Mouse (Mus musculus) small intestine, adult 2 months (tissue): ENCODE measurements around the gene Orc5. TPM values are rescaled to one million over a fixed set of nuclear protein-coding genes. Genes with fewer than 3 reads are reported as not detected.
"Not testable (repeated sequence)": the region's sequence is repeated elsewhere in the genome, so short reads cannot be mapped to it uniquely, and the experiment has no call there.

ENCODE experiments used
- H3K27ac ChIP-seq: fragments of 200-500 bp; 2 replicates; pipeline ENCODE4 v1.5.1; 2012; ENCODE audit warnings: low read depth, low read length, control low read depth, inconsistent platforms; ENCODE audit not compliant: insufficient read depth
- H3K27me3 ChIP-seq: fragments of 200-500 bp; 2 replicates; pipeline ENCODE4 v1.6.1; 2012; ENCODE audit warnings: mild to moderate bottlenecking, moderate library complexity, low read length, inconsistent platforms; ENCODE audit not compliant: control insufficient read depth, insufficient read depth
- H3K36me3 ChIP-seq: fragments of 200-500 bp; 2 replicates; pipeline ENCODE4 v1.6.1; 2012; ENCODE audit warnings: mild to moderate bottlenecking, low read length, control low read depth, inconsistent platforms; ENCODE audit not compliant: control insufficient read depth, insufficient read depth
- H3K4me1 ChIP-seq: fragments of 200-500 bp; 2 replicates; pipeline ENCODE4 v1.6.1; 2012; ENCODE audit warnings: low read length, inconsistent platforms, mixed read lengths; ENCODE audit not compliant: control insufficient read depth, insufficient read depth, insufficient read length
- H3K4me3 ChIP-seq: fragments of 200-500 bp; 2 replicates; pipeline ENCODE4 v1.5.1; 2012; ENCODE audit warnings: low read depth, mild to moderate bottlenecking, control low read depth, inconsistent platforms, low read length, moderate library complexity
- CTCF ChIP-seq: fragments of 200-500 bp; IDR thresholded peaks from 2 replicates; pipeline ENCODE4 v1.5.1; 2012; ENCODE audit warnings: low read depth, mild to moderate bottlenecking, control low read depth, inconsistent platforms, low read length, moderate library complexity, mixed read lengths; ENCODE audit not compliant: insufficient replicate concordance, insufficient read length; ENCODE audit errors: extremely low read depth
- POLR2A ChIP-seq: fragments of 200-500 bp; IDR thresholded peaks from 2 replicates; pipeline ENCODE4 v1.6.1; 2012; ENCODE audit warnings: low read depth, mild to moderate bottlenecking, control low read depth, inconsistent platforms, low read length, moderate library complexity
- WGBS: fragments of 180-500 bp; shearing (Covaris S2); methylation state at CpG from one replicate; pipeline ENCODE4 v1.1.7; 2018; 5-methylcytosine and 5-hydroxymethylcytosine counted together
- polyA plus RNA-seq: library from polyadenylated mRNA; depleted of rRNA; stranded (reverse); fragments of >200 nt; gene quantifications from 2 replicates; pipeline ENCODE4 v1.2.3, GENCODE M21; 2012

The Orc5 gene
- polyA plus RNA-seq, 1 experiment = 1.2 TPM

- Histone ChIP-seq H3K27me3 (no peaks in the 10 kb centered on the region), H3K4me3 (no peak overlapping the region), H3K4me1 (no peaks in the 10 kb centered on the region), H3K36me3 (peaks cover 2% of the 10 kb centered on the region; the same call in 1 of the 2 replicates), H3K27ac (no peak overlapping the region)
- 91% methylated on average over 5 of the region's 5 CpGs for WGBS
- TF ChIP-seq POLR2A (no peak), CTCF (no peak)
Observed at GRCm38 (mm10) chr5:22508560-22508959, 41.7 kb downstream of the Orc5 start.

GRCm38 (mm10) chr5:22499437-22499836, 50.8 kb downstream of the Orc5 start:
- 93% methylated on average over 5 of the region's 5 CpGs for WGBS
- TF ChIP-seq CTCF = no peak
- no peak for TF ChIP-seq POLR2A
- no peak overlapping the region for H3K4me3 ChIP-seq
- peaks cover 14% of the 10 kb centered on the region for H3K36me3 ChIP-seq
- no peaks in the 10 kb centered on the region for H3K4me1 ChIP-seq
- H3K27me3 ChIP-seq = no peaks in the 10 kb centered on the region
- H3K27ac ChIP-seq = no peak overlapping the region

- TF ChIP-seq CTCF = no peak
- no peaks in the 10 kb centered on the region for H3K4me1 ChIP-seq
- no peaks in the 10 kb centered on the region for H3K27me3 ChIP-seq
- H3K4me3 ChIP-seq = no peak overlapping the region
- H3K27ac ChIP-seq = no peak overlapping the region
- peaks cover 8% of the 10 kb centered on the region for H3K36me3 ChIP-seq
Observed at GRCm38 (mm10) chr5:22491088-22491487, 59.1 kb downstream of the Orc5 start.

GRCm38 (mm10) chr5:22489091-22489490, 61.1 kb downstream of the Orc5 start:
- no peaks in the 10 kb centered on the region for H3K4me1 ChIP-seq
- H3K4me3 ChIP-seq = no peak overlapping the region
- peaks cover 12% of the 10 kb centered on the region for H3K36me3 ChIP-seq
- 83% methylated on average over 4 of the region's 4 CpGs for WGBS
- no peak overlapping the region for H3K27ac ChIP-seq
- no peaks in the 10 kb centered on the region for H3K27me3 ChIP-seq
- TF ChIP-seq CTCF = peak; percentile 46; the same call in 1 of the 2 replicates
- no peak for TF ChIP-seq POLR2A

GRCm38 (mm10) chr5:22486601-22487206, 63.5 kb downstream of the Orc5 start:
- Histone ChIP-seq H3K27ac (no peak overlapping the region), H3K4me1 (no peaks in the 10 kb centered on the region), H3K27me3 (no peaks in the 10 kb centered on the region), H3K4me3 (no peak overlapping the region), H3K36me3 (peaks cover 12% of the 10 kb centered on the region)
- TF ChIP-seq POLR2A (no peak), CTCF (no peak)
- 67% methylated on average over 6 of the region's 6 CpGs for WGBS

GRCm38 (mm10) chr5:22485764-22486163, 64.5 kb downstream of the Orc5 start:
- Histone ChIP-seq H3K27me3 (no peaks in the 10 kb centered on the region), H3K4me1 (no peaks in the 10 kb centered on the region), H3K4me3 (no peak overlapping the region), H3K36me3 (peaks cover 12% of the 10 kb centered on the region), H3K27ac (no peak overlapping the region)
- TF ChIP-seq CTCF (no peak), POLR2A (no peak)
- 76% methylated on average over 1 of the region's 1 CpGs for WGBS

- Histone ChIP-seq H3K4me1 (no peaks in the 10 kb centered on the region), H3K27me3 (no peaks in the 10 kb centered on the region), H3K4me3 (no peak overlapping the region), H3K27ac (no peak overlapping the region), H3K36me3 (peaks cover 12% of the 10 kb centered on the region)
- 84% methylated on average over 5 of the region's 5 CpGs for WGBS
- TF ChIP-seq POLR2A = no peak
- TF ChIP-seq CTCF = no peak
Observed at GRCm38 (mm10) chr5:22482567-22482966, 67.7 kb downstream of the Orc5 start.

GRCm38 (mm10) chr5:22472445-22472844, 77.8 kb downstream of the Orc5 start:
- H3K4me3 ChIP-seq, H3K27me3 ChIP-seq, H3K36me3 ChIP-seq, H3K4me1 ChIP-seq, H3K27ac ChIP-seq: not testable (repeated sequence)
- WGBS = 95% methylated on average over 7 of the region's 11 CpGs
